Mouse (Mus musculus) midbrain, embryonic 12.5 days (tissue): Measurements from ENCODE around the gene Irf4. TPM values are rescaled to one million over a fixed set of nuclear protein-coding genes. Genes with fewer than 3 reads are reported as not detected.

Source experiments
- ATAC-seq: fragments of 200-750 bp; cut with Nextera tagmentation; 2 replicates; pipeline ENCODE4 v1.8.0; 2017; ENCODE audit warnings: low read depth, moderate TSS enrichment, moderate library complexity; ENCODE audit not compliant: low FRiP score
- H3K27ac ChIP-seq: fragments of 300-500 bp; sonication (generic); replicated peaks from 2 replicates; pipeline ENCODE4 v1.5.1; 2016; ENCODE audit warnings: mild to moderate bottlenecking
- H3K27me3 ChIP-seq: fragments of 300-500 bp; sonication (generic); 2 replicates; pipeline ENCODE4 v1.6.1; 2016; ENCODE audit warnings: mild to moderate bottlenecking
- H3K36me3 ChIP-seq: fragments of 300-500 bp; sonication (generic); 2 replicates; pipeline ENCODE4 v1.6.1; 2016
- H3K4me1 ChIP-seq: fragments of 300-500 bp; sonication (generic); 2 replicates; pipeline ENCODE4 v1.6.1; 2016
- H3K4me2 ChIP-seq: fragments of 300-500 bp; sonication (generic); replicated peaks from 2 replicates; pipeline ENCODE4 v1.6.1; 2016; ENCODE audit warnings: mild to moderate bottlenecking, moderate library complexity
- H3K4me3 ChIP-seq: fragments of 300-500 bp; sonication (generic); 2 replicates; pipeline ENCODE4 v1.5.1; 2016; ENCODE audit warnings: mild to moderate bottlenecking
- H3K9ac ChIP-seq: fragments of 300-500 bp; sonication (generic); replicated peaks from 2 replicates; pipeline ENCODE4 v1.6.1; 2016; ENCODE audit warnings: mild to moderate bottlenecking, moderate library complexity
- H3K9me3 ChIP-seq: fragments of 300-500 bp; sonication (generic); 2 replicates; pipeline ENCODE4 v1.6.1; 2016; ENCODE audit warnings: mild to moderate bottlenecking
- WGBS: fragments of 180-500 bp; shearing (Covaris S2); methylation state at CpG from one replicate; pipeline ENCODE4 v1.1.7; 2016; 5-methylcytosine and 5-hydroxymethylcytosine counted together
- polyA plus RNA-seq: library from polyadenylated mRNA; unstranded; fragments of >200 nt; fragmentation: Nextera tagmentation; extraction: Ambion mirVana; gene quantifications from 2 replicates; pipeline ENCODE4 v1.2.1, GENCODE M21; 2016

The Irf4 gene
- 0.08 TPM in 1 of 2 replicates, not detected in the other for polyA plus RNA-seq

- peaks cover 25% of the 10 kb centered on the region for H3K4me1 ChIP-seq
- no peaks in the 10 kb centered on the region for H3K36me3 ChIP-seq
- no peak within 1 kb of the TSS for H3K27ac ChIP-seq
- H3K9ac ChIP-seq = peak within 1 kb of the TSS; percentile 34
- peak; percentile 90 for ATAC-seq
- peak within 1 kb of the TSS; percentile 43 for H3K4me3 ChIP-seq
- no peaks in the 10 kb centered on the region for H3K9me3 ChIP-seq
- peak within 1 kb of the TSS; percentile 74 for H3K4me2 ChIP-seq
- peaks cover 65% of the 10 kb centered on the region for H3K27me3 ChIP-seq
- WGBS = 1% methylated on average over 21 of the region's 21 CpGs
Observed at GRCm38 (mm10) chr13:30749021-30749556, at the start of gene Irf4. Gene Irf4, plus strand, starts transcription at chr13:30749226.

DNA sequence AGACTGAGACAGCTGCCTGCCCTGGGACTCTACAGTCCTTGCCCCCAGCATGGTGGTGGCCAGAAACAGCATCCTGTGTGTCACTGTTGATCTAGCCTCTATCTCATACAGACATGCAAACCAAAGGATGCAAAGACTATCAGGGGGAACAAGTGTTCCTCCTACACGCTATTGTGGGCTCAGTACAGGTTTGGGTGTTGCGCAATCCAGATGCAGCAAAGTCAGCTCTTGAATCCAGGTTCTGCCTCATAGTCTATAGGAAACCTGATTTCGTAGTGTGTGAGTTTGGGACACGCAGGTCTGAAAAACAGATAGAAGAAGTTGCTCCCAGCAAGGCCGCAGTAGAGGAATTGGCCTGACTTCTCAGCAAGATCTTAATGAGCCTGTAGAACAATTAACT, 46.3 kb upstream of the Irf4 start:
- no peak overlapping the region for H3K9ac ChIP-seq
- H3K9me3 ChIP-seq = no peaks in the 10 kb centered on the region
- H3K36me3 ChIP-seq = no peaks in the 10 kb centered on the region
- ATAC-seq = no peak
- H3K4me1 ChIP-seq = no peaks in the 10 kb centered on the region
- no peak overlapping the region for H3K4me3 ChIP-seq
- 92% methylated on average over 5 of the region's 5 CpGs for WGBS
- no peaks in the 10 kb centered on the region for H3K27me3 ChIP-seq
- H3K27ac ChIP-seq = no peak overlapping the region
- H3K4me2 ChIP-seq = no peak overlapping the region

- H3K4me2 ChIP-seq = no peak overlapping the region
- ATAC-seq = no peak
- no peak overlapping the region for H3K27ac ChIP-seq
- no peak overlapping the region for H3K4me3 ChIP-seq
- H3K9me3 ChIP-seq = no peaks in the 10 kb centered on the region
- 92% methylated on average over 8 of the region's 8 CpGs for WGBS
- H3K9ac ChIP-seq = no peak overlapping the region
- no peaks in the 10 kb centered on the region for H3K27me3 ChIP-seq
- H3K36me3 ChIP-seq = no peaks in the 10 kb centered on the region; the same call in 1 of the 2 replicates
- no peaks in the 10 kb centered on the region for H3K4me1 ChIP-seq
Observed at GRCm38 (mm10) chr13:30704246-30705095, 44.6 kb upstream of the Irf4 start.

- Histone ChIP-seq H3K9me3 (no peaks in the 10 kb centered on the region), H3K27me3 (no peaks in the 10 kb centered on the region), H3K36me3 (no peaks in the 10 kb centered on the region; the same call in 1 of the 2 replicates), H3K27ac (no peak overlapping the region), H3K4me1 (no peaks in the 10 kb centered on the region), H3K4me2 (no peak overlapping the region), H3K4me3 (no peak overlapping the region), H3K9ac (no peak overlapping the region)
- WGBS = 79% methylated on average over 2 of the region's 2 CpGs
- ATAC-seq = no peak
Observed at GRCm38 (mm10) chr13:30711066-30711465, 38.0 kb upstream of the Irf4 start.

- H3K4me3 ChIP-seq = no peak overlapping the region
- no peaks in the 10 kb centered on the region for H3K4me1 ChIP-seq
- 93% methylated on average over 3 of the region's 3 CpGs for WGBS
- H3K9ac ChIP-seq = no peak overlapping the region
- no peaks in the 10 kb centered on the region for H3K9me3 ChIP-seq
- H3K36me3 ChIP-seq = no peaks in the 10 kb centered on the region; the same call in 1 of the 2 replicates
- no peak for ATAC-seq
- H3K27me3 ChIP-seq = no peaks in the 10 kb centered on the region
- H3K27ac ChIP-seq = no peak overlapping the region
- H3K4me2 ChIP-seq = no peak overlapping the region
Observed at GRCm38 (mm10) chr13:30711711-30712110, 37.3 kb upstream of the Irf4 start.

GRCm38 (mm10) chr13:30712280-30712679, 36.7 kb upstream of the Irf4 start:
- 84% methylated on average over 6 of the region's 6 CpGs for WGBS
- ATAC-seq = no peak
- H3K4me2 ChIP-seq = no peak overlapping the region

GRCm38 (mm10) chr13:30713621-30714020, 35.4 kb upstream of the Irf4 start:
- Histone ChIP-seq H3K27ac (no peak overlapping the region), H3K9me3 (no peaks in the 10 kb centered on the region), H3K9ac (no peak overlapping the region), H3K4me2 (no peak overlapping the region), H3K27me3 (no peaks in the 10 kb centered on the region), H3K4me3 (no peak overlapping the region), H3K4me1 (no peaks in the 10 kb centered on the region), H3K36me3 (no peaks in the 10 kb centered on the region; the same call in 1 of the 2 replicates)
- ATAC-seq = no peak
- WGBS = 90% methylated on average over 3 of the region's 3 CpGs

More at GRCm38 (mm10) chr13:30712280-30712679, 36.7 kb upstream of the Irf4 start:
- Histone ChIP-seq H3K9me3 (no peaks in the 10 kb centered on the region), H3K4me1 (no peaks in the 10 kb centered on the region), H3K27me3 (no peaks in the 10 kb centered on the region), H3K27ac (no peak overlapping the region), H3K9ac (no peak overlapping the region), H3K36me3 (no peaks in the 10 kb centered on the region; the same call in 1 of the 2 replicates), H3K4me3 (no peak overlapping the region)

- H3K4me1 ChIP-seq = no peaks in the 10 kb centered on the region
- no peaks in the 10 kb centered on the region for H3K36me3 ChIP-seq
- no peak overlapping the region for H3K4me2 ChIP-seq
- 89% methylated on average over 6 of the region's 6 CpGs for WGBS
- ATAC-seq = no peak
- H3K27ac ChIP-seq = no peak overlapping the region
- H3K9ac ChIP-seq = no peak overlapping the region
- no peaks in the 10 kb centered on the region for H3K9me3 ChIP-seq
- H3K4me3 ChIP-seq = no peak overlapping the region
- H3K27me3 ChIP-seq = no peaks in the 10 kb centered on the region
Observed at GRCm38 (mm10) chr13:30714552-30714951, 34.5 kb upstream of the Irf4 start.

- Histone ChIP-seq H3K4me3 (no peak overlapping the region), H3K9ac (no peak overlapping the region), H3K9me3 (no peaks in the 10 kb centered on the region), H3K27ac (no peak overlapping the region), H3K4me2 (no peak overlapping the region), H3K36me3 (no peaks in the 10 kb centered on the region), H3K4me1 (no peaks in the 10 kb centered on the region), H3K27me3 (no peaks in the 10 kb centered on the region)
- WGBS = 93% methylated on average over 7 of the region's 7 CpGs
- no peak for ATAC-seq
Observed at GRCm38 (mm10) chr13:30715060-30715459, 34.0 kb upstream of the Irf4 start.

DNA sequence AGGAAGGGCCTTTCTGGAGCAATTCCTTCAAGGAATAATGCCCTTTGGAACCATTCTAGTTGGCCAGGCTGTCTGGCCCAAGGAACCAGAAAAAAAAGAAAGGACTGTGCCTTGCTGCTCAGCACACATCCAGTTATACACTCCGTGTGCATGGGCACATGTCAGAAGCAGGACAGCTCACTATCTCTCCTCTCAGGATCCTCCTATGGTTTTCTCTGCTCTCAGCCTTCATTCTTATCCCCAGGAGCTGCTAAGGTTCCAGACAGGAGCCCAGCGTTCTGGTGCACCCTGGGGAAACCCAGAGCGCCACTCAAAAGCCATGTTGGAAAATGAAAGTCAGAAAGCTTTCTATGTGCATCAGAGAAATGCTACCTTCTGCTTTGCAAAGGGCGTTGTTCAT, 33.5 kb upstream of the Irf4 start:
- Histone ChIP-seq H3K4me3 (no peak overlapping the region), H3K27me3 (no peaks in the 10 kb centered on the region), H3K36me3 (no peaks in the 10 kb centered on the region), H3K4me1 (no peaks in the 10 kb centered on the region), H3K9me3 (no peaks in the 10 kb centered on the region), H3K27ac (no peak overlapping the region), H3K4me2 (no peak overlapping the region), H3K9ac (no peak overlapping the region)
- no peak for ATAC-seq
- 90% methylated on average over 4 of the region's 4 CpGs for WGBS

- Histone ChIP-seq H3K4me1 (no peaks in the 10 kb centered on the region), H3K9ac (no peak overlapping the region), H3K9me3 (no peaks in the 10 kb centered on the region), H3K36me3 (no peaks in the 10 kb centered on the region), H3K27me3 (no peaks in the 10 kb centered on the region), H3K27ac (no peak overlapping the region), H3K4me3 (no peak overlapping the region), H3K4me2 (no peak overlapping the region)
- WGBS = 74% methylated on average over 5 of the region's 5 CpGs
- no peak for ATAC-seq
Observed at GRCm38 (mm10) chr13:30716611-30717010, 32.4 kb upstream of the Irf4 start.

GRCm38 (mm10) chr13:30722601-30723000, 26.4 kb upstream of the Irf4 start:
- 0 out of 2 replicates have a peak overlapping the region, but pooled peaks have one; percentile 11 for H3K9ac ChIP-seq
- peaks cover 13% of the 10 kb centered on the region for H3K4me1 ChIP-seq
- H3K36me3 ChIP-seq = no peaks in the 10 kb centered on the region
- H3K27ac ChIP-seq = no peak overlapping the region
- H3K9me3 ChIP-seq = no peaks in the 10 kb centered on the region
- H3K4me2 ChIP-seq = peak overlapping the region; percentile 29
- H3K27me3 ChIP-seq = no peaks in the 10 kb centered on the region
- H3K4me3 ChIP-seq = no peak overlapping the region
- 11% methylated on average over 7 of the region's 7 CpGs for WGBS
- 0 out of 2 replicates have a peak, but pooled peaks have one; percentile 14 for ATAC-seq
